Mouse (Mus musculus): ENCODE data around the gene Ldah. TPM values are rescaled to one million over a fixed set of nuclear protein-coding genes. Genes with fewer than 3 reads are reported as not detected.

Gene Ldah
- polyA plus RNA-seq, 1 experiment from 2014 or later, result 69.1 TPM

Other genes starting within 250 kb of the Ldah start
- 0.06 and 0.07 TPM in 2 replicates for gene Apob, start 230.5 kb upstream of the Ldah start, polyA plus RNA-seq (2015; fragmentation: Nextera tagmentation; extraction: Ambion mirVana)
- gene Gdf7, start 93.8 kb downstream of the Ldah start, polyA plus RNA-seq (2015; fragmentation: Nextera tagmentation; extraction: Ambion mirVana), result 0.43 and 0.49 TPM in 2 replicates
- 10.6 and 11.3 TPM in 2 replicates for gene Hs1bp3, start 105.3 kb downstream of the Ldah start, polyA plus RNA-seq (2015; fragmentation: Nextera tagmentation; extraction: Ambion mirVana)

Data from neural tube, embryonic 13.5 days (tissue).